Mouse (Mus musculus) MEL (cell line): ENCODE measurements around the gene Smg6. TPM values are rescaled to one million over a fixed set of nuclear protein-coding genes. Genes with fewer than 3 reads are reported as not detected.

Source experiments
- DNase-seq: peaks from one replicate; pipeline ENCODE4 v3.0.0; 2011; ENCODE audit warnings: low read depth, low spot score
- H3K27ac ChIP-seq: 2 replicates; pipeline ENCODE4 v1.5.1; 2012; ENCODE audit warnings: low read depth, mild to moderate bottlenecking, control low read depth, low read length, moderate library complexity; ENCODE audit not compliant: control insufficient read depth
- H3K27me3 ChIP-seq, 2 experiments: fragments of 150-350 bp in 1 of 2; sonication (generic) in 1 of 2; 2 replicates each; pipeline ENCODE4 v1.6.1; 2012; ENCODE audit warnings: low read length in 2 of 2, mild to moderate bottlenecking in 2 of 2, improper control_type of control experiment in 1 of 2, moderate library complexity in 1 of 2; ENCODE audit not compliant: insufficient read depth in 2 of 2, control insufficient read depth in 1 of 2
- H3K36me3 ChIP-seq, 2 experiments: 2 replicates each; pipeline ENCODE4 v1.6.1; 2012 to 2014; ENCODE audit warnings: low read length in 2 of 2, improper control_type of control experiment in 1 of 2, inconsistent platforms in 1 of 2, mild to moderate bottlenecking in 1 of 2; ENCODE audit not compliant: insufficient read depth in 2 of 2, control insufficient read depth in 1 of 2
- H3K4me1 ChIP-seq, 2 experiments: fragments of 150-350 bp in 1 of 2; sonication (generic) in 1 of 2; 2 replicates each; pipeline ENCODE4 v1.6.1; 2012; ENCODE audit warnings: low read length in 2 of 2, improper control_type of control experiment in 1 of 2, mild to moderate bottlenecking in 1 of 2; ENCODE audit not compliant: insufficient read depth in 2 of 2, control insufficient read depth in 1 of 2
- H3K4me3 ChIP-seq, 2 experiments: fragments of 150-350 bp in 1 of 2; sonication (generic) in 1 of 2; 2 replicates each; pipeline ENCODE4 v1.5.1; 2012; ENCODE audit warnings: low read depth in 2 of 2, low read length in 2 of 2, mild to moderate bottlenecking in 2 of 2, moderate library complexity in 2 of 2, control low read depth in 1 of 2, improper control_type of control experiment in 1 of 2; ENCODE audit not compliant: control insufficient read depth in 1 of 2, insufficient read depth in 1 of 2
- H3K79me2 ChIP-seq: 2 replicates; pipeline ENCODE4 v1.6.1; 2012; ENCODE audit warnings: mild to moderate bottlenecking, low read length, moderate library complexity; ENCODE audit not compliant: control insufficient read depth, poor library complexity, insufficient read depth
- H3K9ac ChIP-seq: 2 replicates; pipeline ENCODE4 v1.6.1; 2012; ENCODE audit warnings: low read depth, mild to moderate bottlenecking, control low read depth, low read length, moderate library complexity; ENCODE audit not compliant: control insufficient read depth, poor library complexity, severe bottlenecking
- H3K9me3 ChIP-seq: fragments of 150-350 bp; sonication (generic); replicated peaks from 2 replicates; pipeline ENCODE4 v1.6.1; 2012; ENCODE audit warnings: mild to moderate bottlenecking, low read length, improper control_type of control experiment, moderate library complexity; ENCODE audit not compliant: insufficient read depth
- BHLHE40 ChIP-seq: IDR thresholded peaks from 2 replicates; pipeline ENCODE4 v1.6.1; 2012; ENCODE audit warnings: low read depth, mild to moderate bottlenecking, inconsistent platforms, low read length, improper control_type of control experiment, borderline replicate concordance
- CHD1 ChIP-seq: IDR thresholded peaks from 2 replicates; pipeline ENCODE4 v1.6.1; 2012; ENCODE audit warnings: low read depth, mild to moderate bottlenecking, inconsistent platforms, low read length, improper control_type of control experiment
- ELF1 ChIP-seq: IDR thresholded peaks from 2 replicates; pipeline ENCODE4 v1.6.1; 2014; ENCODE audit warnings: low read depth, mild to moderate bottlenecking, inconsistent platforms, low read length, improper control_type of control experiment, moderate library complexity
- EP300 ChIP-seq, 2 experiments: IDR thresholded peaks; 2 replicates each; pipeline ENCODE4 v1.6.1; 2011; ENCODE audit warnings: improper control_type of control experiment in 2 of 2, low read length in 2 of 2, low read depth in 1 of 2, mild to moderate bottlenecking in 1 of 2
- ETS1 ChIP-seq: IDR thresholded peaks from 2 replicates; pipeline ENCODE4 v1.6.1; 2012; ENCODE audit warnings: low read depth, mild to moderate bottlenecking, inconsistent platforms, low read length, improper control_type of control experiment, moderate library complexity
- GABPA ChIP-seq: IDR thresholded peaks from 2 replicates; pipeline ENCODE4 v1.6.1; 2012; ENCODE audit warnings: low read depth, mild to moderate bottlenecking, inconsistent platforms, low read length, improper control_type of control experiment, moderate library complexity
- JUND ChIP-seq: IDR thresholded peaks from 2 replicates; pipeline ENCODE4 v1.6.1; 2011; ENCODE audit warnings: low read depth, mild to moderate bottlenecking, improper control_type of control experiment, low read length
- MAFK ChIP-seq: IDR thresholded peaks from 2 replicates; pipeline ENCODE4 v1.6.1; 2011; ENCODE audit warnings: low read depth, mild to moderate bottlenecking, low read length, improper control_type of control experiment, borderline replicate concordance
- MAX ChIP-seq: IDR thresholded peaks from 2 replicates; pipeline ENCODE4 v1.6.1; 2011; ENCODE audit warnings: low read length, improper control_type of control experiment
- MAZ ChIP-seq: IDR thresholded peaks from 2 replicates; pipeline ENCODE4 v1.6.1; 2012; ENCODE audit warnings: low read depth, mild to moderate bottlenecking, inconsistent platforms, low read length, improper control_type of control experiment
- MEF2A ChIP-seq: IDR thresholded peaks from 2 replicates; pipeline ENCODE4 v1.6.1; 2014; ENCODE audit warnings: low read depth, mild to moderate bottlenecking, inconsistent platforms, low read length, improper control_type of control experiment; ENCODE audit not compliant: poor library complexity, insufficient replicate concordance, severe bottlenecking; ENCODE audit errors: extremely low read depth
- MXI1 ChIP-seq: IDR thresholded peaks from 2 replicates; pipeline ENCODE4 v1.6.1; 2011; ENCODE audit warnings: mild to moderate bottlenecking, low read depth, low read length, improper control_type of control experiment
- MYC ChIP-seq: IDR thresholded peaks from 2 replicates; pipeline ENCODE4 v1.6.1; 2011; ENCODE audit warnings: low read depth, mild to moderate bottlenecking, low read length, improper control_type of control experiment, moderate library complexity
- NELFE ChIP-seq: IDR thresholded peaks from 2 replicates; pipeline ENCODE4 v1.6.1; 2011; ENCODE audit warnings: low read depth, low read length, improper control_type of control experiment
- POLR2A ChIP-seq, 2 experiments: IDR thresholded peaks; 2 replicates each; pipeline ENCODE4 v1.6.1; 2011 to 2012; ENCODE audit warnings: low read length in 2 of 2, mild to moderate bottlenecking in 2 of 2, control low read depth in 1 of 2, improper control_type of control experiment in 1 of 2, low read depth in 1 of 2, moderate library complexity in 1 of 2; ENCODE audit not compliant: control insufficient read depth in 1 of 2, insufficient read depth in 1 of 2, poor library complexity in 1 of 2
- RCOR1 ChIP-seq: IDR thresholded peaks from 2 replicates; pipeline ENCODE4 v1.6.1; 2012; ENCODE audit warnings: low read depth, mild to moderate bottlenecking, inconsistent platforms, low read length, improper control_type of control experiment
- SMC3 ChIP-seq: IDR thresholded peaks from 2 replicates; pipeline ENCODE4 v1.6.1; 2011; ENCODE audit warnings: low read depth, low read length, improper control_type of control experiment
- TAL1 ChIP-seq: IDR thresholded peaks from 2 replicates; pipeline ENCODE4 v1.6.1; 2012; ENCODE audit warnings: mild to moderate bottlenecking, inconsistent platforms, low read length, moderate library complexity, mixed read lengths
- TBP ChIP-seq: IDR thresholded peaks from 2 replicates; pipeline ENCODE4 v1.8.0; 2011; ENCODE audit warnings: low read depth, low read length, improper control_type of control experiment
- TCF12 ChIP-seq: IDR thresholded peaks from 2 replicates; pipeline ENCODE4 v1.6.1; 2014; ENCODE audit warnings: low read depth, mild to moderate bottlenecking, inconsistent platforms, low read length, improper control_type of control experiment, moderate library complexity
- USF1 ChIP-seq: IDR thresholded peaks from 2 replicates; pipeline ENCODE4 v1.6.1; 2014; ENCODE audit warnings: low read depth, mild to moderate bottlenecking, inconsistent platforms, low read length, improper control_type of control experiment, moderate library complexity
- USF2 ChIP-seq, 2 experiments: IDR thresholded peaks; 2 replicates each; pipeline ENCODE4 v1.6.1; 2011 to 2012; ENCODE audit warnings: improper control_type of control experiment in 2 of 2, low read length in 2 of 2, borderline replicate concordance in 1 of 2, inconsistent platforms in 1 of 2, low read depth in 1 of 2, mild to moderate bottlenecking in 1 of 2; ENCODE audit not compliant: insufficient read depth in 1 of 2
- ZMIZ1 ChIP-seq: IDR thresholded peaks from 2 replicates; pipeline ENCODE4 v1.6.1; 2012; ENCODE audit warnings: low read depth, mild to moderate bottlenecking, inconsistent platforms, low read length, improper control_type of control experiment, moderate library complexity
- ZNF384 ChIP-seq: IDR thresholded peaks from 2 replicates; pipeline ENCODE4 v1.6.1; 2012; ENCODE audit warnings: low read depth, mild to moderate bottlenecking, inconsistent platforms, low read length, improper control_type of control experiment
- polyA plus RNA-seq, 2 experiments: library from polyadenylated mRNA; stranded (reverse) in 1 of 2; unstranded in 1 of 2; fragments of >175 nt in 1 of 2; fragments of >200 nt in 1 of 2; gene quantifications; 2 replicates each; pipeline versions ENCODE4 v1.2.1 to v1.2.4; 2012; ENCODE audit warnings: low replicate concordance in 2 of 2, low read depth in 1 of 2; ENCODE audit not compliant: insufficient read length in 2 of 2, insufficient read depth in 1 of 2, missing spikeins in 1 of 2
- total RNA-seq: library from RNA; depleted of rRNA; stranded (reverse); fragments of 300-350 nt; gene quantifications from 2 replicates; pipeline ENCODE4 v1.2.3, GENCODE M21; 2012

Gene Smg6
- total and polyA plus RNA-seq, 3 experiments = 11.6 to 19.0 TPM; not detected in 1

DNA sequence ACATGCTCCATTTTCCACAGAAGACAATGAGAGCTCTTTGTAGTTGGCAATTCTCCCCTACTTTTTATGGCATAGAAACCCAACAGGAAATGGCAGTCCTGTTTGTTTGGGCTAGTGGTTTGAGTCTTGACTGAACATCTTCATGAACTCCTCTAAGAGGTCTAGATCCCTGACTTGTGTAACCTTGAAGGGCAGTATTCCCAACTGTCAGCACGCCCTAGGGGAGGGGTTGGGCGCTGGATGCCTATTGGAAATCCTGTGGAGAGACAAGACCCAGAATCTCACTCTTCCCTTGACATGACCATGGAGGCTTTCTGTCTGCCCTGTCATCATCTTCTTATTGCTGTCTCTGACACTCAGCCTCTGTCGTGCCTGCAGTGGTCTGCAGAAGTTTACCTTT, 194.2 kb downstream of the Smg6 start:
- Histone ChIP-seq H3K79me2 (no peaks in the 10 kb centered on the region), H3K9ac (no peak overlapping the region), H3K27ac (no peak overlapping the region), H3K27me3 (no peaks in the 10 kb centered on the region), H3K4me3 (no peak overlapping the region), H3K9me3 (no peaks in the 10 kb centered on the region), H3K36me3 (peaks cover 0 to 2% of the 10 kb centered on the region in 2 experiments), H3K4me1 (no peaks in the 10 kb centered on the region)
- TF ChIP-seq TAL1 (no peak), MAX (no peak), POLR2A (IDR thresholded peaks at IDR 0.05; ENCODE audit: control insufficient read depth in 1 of 2, insufficient read depth in 1 of 2, low read depth in 1 of 2, low read length in 2 of 2, poor library complexity in 1 of 2) (no peak), SMC3 (no peak), MAZ (no peak), ZMIZ1 (no peak), MEF2A (no peak), ETS1 (no peak), ZNF384 (no peak), MYC (no peak), MXI1 (no peak), MAFK (no peak), GABPA (no peak), USF1 (no peak), EP300 (IDR thresholded peaks at IDR 0.05; ENCODE audit: low read depth in 1 of 2, low read length in 2 of 2) (no peak), CHD1 (no peak), TBP (no peak), BHLHE40 (no peak), TCF12 (no peak), ELF1 (no peak)
- DNase-seq = no peak

DNA sequence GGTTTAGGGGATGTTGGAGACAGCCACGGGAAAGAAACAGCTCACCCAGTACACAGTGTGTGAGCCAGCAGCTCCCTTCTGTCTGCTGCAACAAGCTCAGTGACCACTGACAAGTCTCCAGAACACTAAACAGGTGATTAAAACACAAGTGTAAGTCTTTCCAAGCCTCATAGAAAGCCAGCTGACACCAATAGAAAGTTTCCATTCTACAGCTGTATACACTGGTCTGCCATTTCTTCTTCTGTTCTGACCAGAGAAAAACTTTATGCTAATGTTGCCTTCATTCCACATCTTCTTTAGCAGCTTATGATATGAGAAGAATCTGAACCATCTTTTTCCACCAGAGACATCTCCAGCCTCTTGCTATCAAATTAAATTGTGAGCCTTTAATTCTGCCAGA, 195.7 kb downstream of the Smg6 start:
- no peaks in the 10 kb centered on the region for H3K4me1 ChIP-seq

More for the DNA sequence above, 195.7 kb downstream of the Smg6 start:
- H3K4me3 ChIP-seq = no peak overlapping the region
- no peaks in the 10 kb centered on the region for H3K9me3 ChIP-seq
- H3K36me3 ChIP-seq = peaks cover 0 to 2% of the 10 kb centered on the region in 2 experiments
- H3K27ac ChIP-seq = no peak overlapping the region
- no peak for DNase-seq
- no peak overlapping the region for H3K9ac ChIP-seq
- no peaks in the 10 kb centered on the region for H3K79me2 ChIP-seq
- TF ChIP-seq RCOR1 (no peak), NELFE (no peak), ZMIZ1 (no peak), SMC3 (no peak), MYC (no peak), MXI1 (no peak), JUND (no peak), USF2 (IDR thresholded peaks at IDR 0.05; ENCODE audit: borderline replicate concordance in 1 of 2, insufficient read depth in 1 of 2, low read depth in 1 of 2, low read length in 2 of 2) (no peak)
- no peaks in the 10 kb centered on the region for H3K27me3 ChIP-seq
